Mouse (Mus musculus) bone marrow macrophage, adult 2 months (primary cell): ENCODE results near the gene Myof.

Experiments used
- CTCF ChIP-seq: IDR thresholded peaks from 2 replicates; pipeline ENCODE4 v1.5.1; 2012; ENCODE audit warnings: low read depth, mild to moderate bottlenecking, low read length, moderate library complexity
- POLR2A ChIP-seq: IDR thresholded peaks from 2 replicates; pipeline ENCODE4 v1.6.1; 2012; ENCODE audit warnings: mild to moderate bottlenecking, low read depth, low read length, borderline replicate concordance

- no peak for TF ChIP-seq POLR2A
- no peak for TF ChIP-seq CTCF
Measured at GRCm38 (mm10) chr19:37896081-37896480, 147.3 kb downstream of the Myof start.
